Mouse (Mus musculus) ovary, adult 10 weeks (tissue): ENCODE data around the gene Map3k3. TPM values are rescaled to one million over a fixed set of nuclear protein-coding genes. Genes with fewer than 3 reads are reported as not detected.

Experiments used
- polyA plus RNA-seq: library from polyadenylated mRNA; stranded (reverse); fragments of 350-450 nt; fragmentation: Illumina TruSeq; extraction: RNeasy Lipid Tissue Mini Kit (QIAGEN cat#74804); gene quantifications from one replicate; pipeline ENCODE4 v1.2.3, GENCODE M21; 2014

The Map3k3 gene
- polyA plus RNA-seq = 10.9 TPM

DNA sequence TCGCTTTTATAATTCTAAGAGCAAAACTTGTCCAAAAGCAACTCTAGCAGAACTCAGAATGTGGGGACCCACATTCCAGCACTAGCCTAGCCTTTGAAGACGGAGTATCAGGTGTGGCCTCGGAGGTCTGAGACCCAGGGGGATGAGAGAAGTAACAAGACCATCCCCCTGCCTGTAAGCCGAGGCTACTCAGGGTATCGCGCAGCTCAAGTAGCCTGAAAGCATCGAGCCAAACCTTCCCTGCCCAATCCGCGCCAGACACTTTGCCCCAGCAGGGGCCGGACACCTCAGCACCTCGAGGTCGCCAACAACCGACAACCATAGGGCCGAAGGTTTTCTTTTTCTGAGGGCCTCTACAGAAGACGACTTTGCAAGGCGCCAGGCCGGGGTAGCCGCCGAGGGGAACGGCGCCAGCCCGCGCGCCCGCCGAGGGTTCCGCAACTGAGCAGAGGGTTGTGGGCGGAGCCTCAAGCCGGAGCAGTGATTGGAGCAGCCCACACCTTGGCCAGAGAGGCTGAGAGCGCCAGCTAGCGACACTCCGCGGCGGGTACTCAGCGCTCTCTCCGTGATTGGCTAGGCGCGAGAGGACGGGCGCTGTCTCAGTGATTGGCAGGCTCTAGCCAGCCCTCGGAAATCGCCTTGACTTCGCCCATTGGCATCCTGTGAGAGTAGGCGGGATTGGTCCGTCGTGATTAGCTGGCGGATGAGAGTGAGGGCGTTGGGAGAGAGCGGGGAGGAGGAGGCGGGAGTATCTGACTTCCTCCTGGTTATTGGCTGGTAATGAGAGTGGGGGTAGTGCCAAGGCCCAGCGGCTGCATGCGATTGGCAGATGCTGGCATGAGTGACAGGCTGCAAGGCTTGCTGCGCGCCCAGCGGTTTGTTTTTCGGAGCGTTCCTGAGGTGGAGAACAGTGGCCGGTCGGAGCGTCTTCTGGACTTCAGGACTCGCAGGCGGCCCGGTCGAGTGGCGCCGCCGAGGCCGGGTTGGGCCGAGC, at the start of gene Map3k3:
Gene Map3k3 (plus strand): TSS at position 906 of the 994 bp plus-strand sequence.

DNA sequence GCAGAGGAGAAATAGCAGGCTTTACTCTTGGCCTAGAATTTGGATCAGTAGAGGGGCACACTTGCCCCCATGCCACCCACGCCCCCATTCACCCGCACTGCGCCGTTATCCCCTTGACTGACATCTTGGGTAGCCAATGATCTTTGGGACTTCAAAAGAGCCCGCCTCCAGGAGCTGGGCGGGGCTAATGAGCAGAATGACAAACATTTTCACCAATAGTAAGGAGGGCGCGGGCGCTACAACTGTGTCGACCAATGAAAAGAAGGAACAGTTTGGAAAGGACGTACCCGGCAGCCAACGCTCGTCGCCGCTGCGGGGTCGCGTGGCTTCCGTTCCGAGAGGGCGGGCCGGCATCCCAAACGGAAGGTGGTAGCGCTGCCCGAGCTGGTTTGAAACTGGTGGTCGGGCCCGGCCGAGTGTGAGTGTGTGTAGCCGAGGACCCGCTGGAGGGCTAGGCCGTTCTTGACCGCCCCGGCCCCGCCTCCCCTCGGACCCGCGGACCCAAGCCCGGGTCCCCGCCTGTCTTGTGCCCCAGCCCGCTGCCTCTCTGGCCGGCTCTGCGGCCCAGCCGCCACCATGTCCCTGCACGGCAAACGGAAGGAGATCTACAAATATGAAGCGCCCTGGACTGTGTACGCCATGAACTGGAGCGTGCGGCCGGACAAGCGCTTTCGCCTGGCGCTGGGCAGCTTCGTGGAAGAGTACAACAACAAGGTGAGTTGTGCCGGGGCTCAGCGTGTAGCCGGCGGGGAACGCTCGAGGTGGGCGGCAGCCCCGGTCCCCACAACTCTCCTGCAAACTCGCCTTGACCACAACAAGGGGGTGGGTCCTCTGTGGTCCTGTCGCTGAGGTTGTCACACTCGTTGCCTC, 47.6 kb upstream of the Map3k3 start, which contains the start of gene Dcaf7:
Gene Dcaf7 (plus strand): TSS at position 325 of the 870 bp plus-strand sequence.

DNA sequence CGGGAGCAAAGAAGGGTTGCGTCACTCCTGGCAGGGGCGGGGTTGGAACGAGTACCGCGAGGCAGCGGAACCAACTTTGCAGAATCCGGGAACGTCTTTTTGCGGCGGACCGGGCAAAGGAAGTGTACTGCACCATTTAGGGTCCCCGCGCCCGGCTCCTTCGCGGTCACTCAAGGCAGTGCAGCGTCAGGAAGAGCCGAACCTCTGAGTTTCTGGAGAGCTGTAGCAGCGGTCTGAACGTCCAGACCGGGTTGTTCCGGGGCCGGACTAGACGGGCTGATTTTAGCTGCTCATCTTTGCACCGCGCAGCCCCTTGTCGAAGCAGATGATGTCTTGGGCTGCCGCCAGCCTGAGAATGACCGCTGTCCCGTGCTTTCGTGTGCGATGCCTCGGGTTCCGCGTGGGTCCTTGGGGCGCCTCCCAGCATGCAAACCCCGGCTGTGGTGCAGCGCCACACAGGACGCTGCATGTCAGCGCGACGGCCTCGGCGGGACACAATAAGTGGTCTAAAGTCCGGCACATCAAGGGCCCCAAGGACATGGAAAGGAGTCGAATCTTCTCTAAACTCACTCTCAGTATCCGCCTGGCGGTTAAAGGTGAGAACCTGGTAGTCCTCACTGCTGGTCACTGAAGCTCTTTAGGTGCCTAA, 18.4 kb upstream of the Map3k3 start, which contains the start of gene Taco1:
Gene Taco1 (plus strand): TSS at position 139 of the 649 bp plus-strand sequence.

DNA sequence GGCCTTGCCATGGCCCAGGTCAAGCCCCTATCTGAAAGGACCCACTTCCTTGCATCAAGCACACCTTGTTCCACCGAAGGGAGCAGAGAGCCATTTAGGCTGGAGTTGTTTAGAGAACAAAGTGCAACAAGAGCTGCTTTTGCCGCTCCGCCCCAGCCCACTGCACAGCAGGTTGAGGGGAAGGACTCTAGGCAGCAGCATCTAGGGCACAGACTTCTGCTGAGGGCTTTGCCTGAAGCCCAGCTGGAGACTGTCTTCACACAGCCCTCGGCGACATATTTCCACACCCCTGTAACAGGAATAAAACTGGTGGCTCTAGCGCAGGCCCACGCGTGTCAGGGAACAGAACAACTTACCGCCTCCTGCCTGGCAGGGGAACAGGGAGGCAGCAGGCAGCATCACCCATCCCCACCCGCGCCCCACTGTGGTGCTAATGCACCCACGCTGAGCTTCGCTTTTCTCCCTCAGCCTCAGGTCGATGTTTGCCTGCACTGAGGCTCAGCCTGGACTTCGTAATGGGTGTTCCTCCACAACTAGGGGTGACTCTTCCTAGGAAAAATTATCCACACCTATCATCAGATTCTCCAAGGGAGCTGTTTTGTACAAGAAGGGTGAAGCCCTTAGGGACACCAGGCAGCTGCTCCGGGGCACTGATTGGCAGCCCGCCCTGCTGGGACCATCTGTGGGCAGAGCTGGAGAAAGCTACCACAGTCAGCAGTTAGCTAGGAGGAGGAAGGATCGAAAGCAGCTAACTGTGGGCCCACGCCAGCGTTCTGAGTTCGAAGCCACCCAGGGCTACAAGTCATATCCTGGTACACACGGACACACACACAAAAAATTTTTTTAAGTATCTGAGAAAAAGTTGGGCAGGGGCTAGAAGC, 76.7 kb downstream of the Map3k3 start, which contains the start of the genes Gm10840 and Limd2:
Gene Gm10840 (plus strand): TSS at position 10 of the 881 bp plus-strand sequence.
Gene Limd2 (minus strand): TSS at position 20 of the 881 bp plus-strand sequence.

DNA sequence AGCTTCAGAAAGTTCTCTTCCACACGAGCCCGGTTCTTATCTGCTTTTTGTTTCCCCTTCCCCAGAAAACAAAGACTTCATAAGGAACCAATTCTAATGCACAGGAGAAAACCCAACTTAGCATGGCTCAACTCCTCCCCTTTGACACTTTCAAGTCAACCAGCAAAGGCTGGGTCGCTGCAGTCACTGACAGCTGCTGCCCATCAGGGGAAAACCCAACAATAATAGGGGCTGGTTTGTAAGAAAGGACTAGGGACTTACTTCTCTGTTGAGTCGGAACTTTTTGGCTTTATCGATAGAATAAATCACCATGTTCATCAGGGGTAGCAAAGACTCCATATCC, 117.7 kb downstream of the Map3k3 start, which contains the start of gene Strada:
Gene Strada (minus strand): TSS at position 46 of the 343 bp plus-strand sequence.

Other genes with a start within 250 kb of the Map3k3 start
- gene Cyb561, start 131.3 kb upstream of the Map3k3 start, polyA plus RNA-seq = 6.7 TPM
- gene Ace, start 116.7 kb upstream of the Map3k3 start, polyA plus RNA-seq = 5.1 TPM
- not detected for gene Ace3, start 89.9 kb upstream of the Map3k3 start, polyA plus RNA-seq
- gene Kcnh6, start 76.5 kb upstream of the Map3k3 start, polyA plus RNA-seq = not detected
- gene Dcaf7, start 47.7 kb upstream of the Map3k3 start, polyA plus RNA-seq = 49.1 TPM
- 6.9 TPM for gene Taco1, start 18.6 kb upstream of the Map3k3 start, polyA plus RNA-seq
- not detected for gene Gm10840, start 76.2 kb downstream of the Map3k3 start, polyA plus RNA-seq
- gene Limd2, start 76.2 kb downstream of the Map3k3 start, polyA plus RNA-seq = 2.9 TPM
- gene Strada, start 117.6 kb downstream of the Map3k3 start, polyA plus RNA-seq = 13.3 TPM
- gene Ccdc47, start 131.7 kb downstream of the Map3k3 start, polyA plus RNA-seq = 161 TPM
- 70.3 TPM for gene Ddx42, start 132.3 kb downstream of the Map3k3 start, polyA plus RNA-seq
- gene Ftsj3, start 171.5 kb downstream of the Map3k3 start, polyA plus RNA-seq = 23.5 TPM
- 23.1 TPM for gene Psmc5, start 171.5 kb downstream of the Map3k3 start, polyA plus RNA-seq
- gene Smarcd2, start 188.4 kb downstream of the Map3k3 start, polyA plus RNA-seq = 12.7 TPM
- not detected for gene Tcam1, start 192.1 kb downstream of the Map3k3 start, polyA plus RNA-seq
- gene Gh, start 217.3 kb downstream of the Map3k3 start, polyA plus RNA-seq = not detected
- not detected for gene Cd79b, start 230.1 kb downstream of the Map3k3 start, polyA plus RNA-seq